Mouse (Mus musculus): ENCODE measurements around the gene Tmem181a. TPM values are rescaled to one million over a fixed set of nuclear protein-coding genes. Genes with fewer than 3 reads are reported as not detected.
"Not testable (repeated sequence)": the region's sequence is repeated elsewhere in the genome, so short reads cannot be mapped to it uniquely, and the experiment has no call there.

Gene Tmem181a
- polyA plus RNA-seq (2012; ENCODE audit: insufficient read depth, insufficient read length, low replicate concordance, missing spikeins) = 212 TPM in 1 of 2 replicates, not detected in the other

GRCm38 (mm10) chr17:6256400-6257069 lies at the start of gene Tmem181a:
TSS of gene Tmem181a (plus strand) at chr17:6256860.
- H3K4me3 ChIP-seq (ENCODE audit: insufficient read depth, low read depth, low read length) = peak within 1 kb of the TSS; percentile 56
- H3K27ac ChIP-seq (ENCODE audit: insufficient read depth, low read depth, low read length); H3K4me1 ChIP-seq (ENCODE audit: control insufficient read depth, insufficient read depth, low read length): not testable (repeated sequence)
- 0% methylated on average over 9 of the region's 51 CpGs for WGBS

GRCm38 (mm10) chr17:6211721-6212120 lies 44.9 kb upstream of the Tmem181a start:
- H3K27ac ChIP-seq (ENCODE audit: insufficient read depth, low read depth, low read length) = no peak overlapping the region
- WGBS = 64% methylated on average over 1 of the region's 1 CpGs

GRCm38 (mm10) chr17:6215640-6216039 lies 41.0 kb upstream of the Tmem181a start:
- TF ChIP-seq POLR2A (IDR thresholded peaks at IDR 0.05; ENCODE audit: insufficient read depth, low read depth, low read length) (no peak), CTCF (IDR thresholded peaks at IDR 0.05; ENCODE audit: insufficient read depth, low read depth, low read length) (no peak)
- WGBS = 70% methylated on average over 4 of the region's 4 CpGs
- Histone ChIP-seq H3K27ac (ENCODE audit: insufficient read depth, low read depth, low read length) (no peak overlapping the region), H3K4me3 (ENCODE audit: insufficient read depth, low read depth, low read length) (no peak overlapping the region), H3K4me1 (ENCODE audit: control insufficient read depth, insufficient read depth, low read length) (no peaks in the 10 kb centered on the region)

More at GRCm38 (mm10) chr17:6211721-6212120, 44.9 kb upstream of the Tmem181a start:
- Histone ChIP-seq H3K4me3 (ENCODE audit: insufficient read depth, low read depth, low read length) (no peak overlapping the region), H3K4me1 (ENCODE audit: control insufficient read depth, insufficient read depth, low read length) (no peaks in the 10 kb centered on the region)
- TF ChIP-seq POLR2A (IDR thresholded peaks at IDR 0.05; ENCODE audit: insufficient read depth, low read depth, low read length) (no peak), CTCF (IDR thresholded peaks at IDR 0.05; ENCODE audit: insufficient read depth, low read depth, low read length) (no peak)

- no peak for TF ChIP-seq POLR2A (IDR thresholded peaks at IDR 0.05; ENCODE audit: insufficient read depth, low read depth, low read length)
- TF ChIP-seq CTCF (IDR thresholded peaks at IDR 0.05; ENCODE audit: insufficient read depth, low read depth, low read length) = no peak
- Histone ChIP-seq H3K4me3 (ENCODE audit: insufficient read depth, low read depth, low read length) (no peak overlapping the region), H3K27ac (ENCODE audit: insufficient read depth, low read depth, low read length) (no peak overlapping the region), H3K4me1 (ENCODE audit: control insufficient read depth, insufficient read depth, low read length) (no peaks in the 10 kb centered on the region)
- WGBS = 92% methylated on average over 10 of the region's 10 CpGs
Observed at GRCm38 (mm10) chr17:6216514-6216913, 40.1 kb upstream of the Tmem181a start.

GRCm38 (mm10) chr17:6232633-6233032 lies 24.0 kb upstream of the Tmem181a start:
- not testable (repeated sequence) for H3K27ac ChIP-seq (ENCODE audit: insufficient read depth, low read depth, low read length); H3K4me1 ChIP-seq (ENCODE audit: control insufficient read depth, insufficient read depth, low read length); H3K4me3 ChIP-seq (ENCODE audit: insufficient read depth, low read depth, low read length)
- no CpG with 5 or more reads among the region's 7 CpGs for WGBS

GRCm38 (mm10) chr17:6251298-6251697 lies 5.4 kb upstream of the Tmem181a start:
- H3K4me3 ChIP-seq (ENCODE audit: insufficient read depth, low read depth, low read length); H3K4me1 ChIP-seq (ENCODE audit: control insufficient read depth, insufficient read depth, low read length); H3K27ac ChIP-seq (ENCODE audit: insufficient read depth, low read depth, low read length): not testable (repeated sequence)
- WGBS = 97% methylated on average over 1 of the region's 1 CpGs

- under 1% methylated on average over 19 of the region's 20 CpGs for WGBS
- peak overlapping the region; percentile 56 for H3K4me3 ChIP-seq (ENCODE audit: insufficient read depth, low read depth, low read length)
- H3K4me1 ChIP-seq (ENCODE audit: control insufficient read depth, insufficient read depth, low read length); H3K27ac ChIP-seq (ENCODE audit: insufficient read depth, low read depth, low read length): not testable (repeated sequence)
Observed at GRCm38 (mm10) chr17:6257070-6257456, 403 bp downstream of the Tmem181a start.

GRCm38 (mm10) chr17:6269876-6270831 lies 13.5 kb downstream of the Tmem181a start:
- not testable (repeated sequence) for H3K4me1 ChIP-seq (ENCODE audit: control insufficient read depth, insufficient read depth, low read length); H3K27ac ChIP-seq (ENCODE audit: insufficient read depth, low read depth, low read length)
- H3K4me3 ChIP-seq (ENCODE audit: insufficient read depth, low read depth, low read length) = peak overlapping the region; percentile 62
- WGBS = under 1% methylated on average over 65 of the region's 84 CpGs

GRCm38 (mm10) chr17:6270840-6271239 lies 14.2 kb downstream of the Tmem181a start:
- H3K4me1 ChIP-seq (ENCODE audit: control insufficient read depth, insufficient read depth, low read length); H3K27ac ChIP-seq (ENCODE audit: insufficient read depth, low read depth, low read length): not testable (repeated sequence)
- H3K4me3 ChIP-seq (ENCODE audit: insufficient read depth, low read depth, low read length) = peak overlapping the region; percentile 62
- WGBS = 0% methylated on average over 25 of the region's 25 CpGs

- H3K27ac ChIP-seq (ENCODE audit: insufficient read depth, low read depth, low read length); H3K4me3 ChIP-seq (ENCODE audit: insufficient read depth, low read depth, low read length); H3K4me1 ChIP-seq (ENCODE audit: control insufficient read depth, insufficient read depth, low read length): not testable (repeated sequence)
- 87% methylated on average over 6 of the region's 6 CpGs for WGBS
Observed at GRCm38 (mm10) chr17:6271970-6272369, 15.3 kb downstream of the Tmem181a start.

- H3K4me1 ChIP-seq (ENCODE audit: control insufficient read depth, insufficient read depth, low read length); H3K27ac ChIP-seq (ENCODE audit: insufficient read depth, low read depth, low read length); H3K4me3 ChIP-seq (ENCODE audit: insufficient read depth, low read depth, low read length): not testable (repeated sequence)
- 98% methylated on average over 6 of the region's 6 CpGs for WGBS
Observed at GRCm38 (mm10) chr17:6274693-6275092, 18.0 kb downstream of the Tmem181a start.

- not testable (repeated sequence) for H3K27ac ChIP-seq (ENCODE audit: insufficient read depth, low read depth, low read length); H3K4me3 ChIP-seq (ENCODE audit: insufficient read depth, low read depth, low read length); H3K4me1 ChIP-seq (ENCODE audit: control insufficient read depth, insufficient read depth, low read length)
- whole genome bisulfite sequencing = 67% methylated on average over 8 of the region's 8 CpGs
Observed at GRCm38 (mm10) chr17:6279205-6279604, 22.5 kb downstream of the Tmem181a start.

- 89% methylated on average over 10 of the region's 10 CpGs for WGBS
- not testable (repeated sequence) for H3K27ac ChIP-seq (ENCODE audit: insufficient read depth, low read depth, low read length); H3K4me3 ChIP-seq (ENCODE audit: insufficient read depth, low read depth, low read length); H3K4me1 ChIP-seq (ENCODE audit: control insufficient read depth, insufficient read depth, low read length)
Observed at GRCm38 (mm10) chr17:6279772-6280171, 23.1 kb downstream of the Tmem181a start.

GRCm38 (mm10) chr17:6280513-6280912 lies 23.9 kb downstream of the Tmem181a start:
- not testable (repeated sequence) for H3K27ac ChIP-seq (ENCODE audit: insufficient read depth, low read depth, low read length); H3K4me3 ChIP-seq (ENCODE audit: insufficient read depth, low read depth, low read length); H3K4me1 ChIP-seq (ENCODE audit: control insufficient read depth, insufficient read depth, low read length)
- WGBS = 89% methylated on average over 19 of the region's 19 CpGs

All from olfactory bulb, adult 2 months (tissue).